Mouse (Mus musculus): Measurements from ENCODE around the gene Olfr347. TPM values are rescaled to one million over a fixed set of nuclear protein-coding genes. Genes with fewer than 3 reads are reported as not detected.

The Olfr347 gene
- not detected for total RNA-seq (2021)
- long read RNA-seq, experiment 1, result 0 reads
- long read RNA-seq, experiment 2, result 0 reads

DNA sequence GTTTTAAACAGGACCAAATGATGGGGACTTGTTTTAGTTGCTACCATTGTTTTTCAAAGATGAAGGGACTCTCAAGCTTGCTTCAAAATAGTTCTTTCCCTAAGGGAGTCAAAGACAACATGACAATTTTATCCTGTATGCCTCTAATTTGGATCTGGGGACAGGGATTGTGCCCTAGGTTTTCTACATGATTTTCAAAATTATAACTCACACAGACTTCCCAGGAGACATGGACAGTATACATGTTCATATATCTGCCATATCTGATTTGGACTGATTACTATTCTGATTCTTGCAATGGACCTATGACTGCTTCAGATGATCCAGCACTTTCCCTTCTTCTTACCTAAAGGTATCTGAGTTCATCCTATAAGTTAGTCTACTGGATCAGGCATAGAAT lies at the start of gene Olfr347:
Gene Olfr347 (plus strand): TSS at position 301 of the 400 bp plus-strand sequence.
- intact Hi-C loops (cut with DNase I), result no loop called here
- DNase-seq, result no peak

DNA sequence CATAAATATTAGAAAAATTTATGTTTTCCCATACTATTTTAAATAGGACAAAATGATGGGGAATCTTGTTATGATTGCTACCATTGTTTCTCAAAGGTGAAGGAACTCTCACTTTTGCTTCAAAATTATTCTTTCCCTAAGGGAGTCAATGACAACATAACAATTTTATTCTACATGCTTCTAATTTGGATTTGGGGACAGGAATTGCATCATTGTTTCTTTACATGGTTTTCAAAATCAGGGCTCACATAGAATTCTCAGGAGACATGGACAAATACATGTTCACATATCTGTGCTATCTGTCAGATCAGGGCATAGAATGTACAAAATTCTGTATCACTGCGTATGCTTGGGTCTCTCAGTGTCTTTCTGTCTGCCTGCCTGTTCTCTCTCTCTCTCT lies 46.2 kb upstream of the Olfr347 start, which contains the start of gene Olfr346:
Gene Olfr346 (plus strand): TSS at position 301 of the 400 bp plus-strand sequence.
- intact Hi-C loops (cut with DNase I), result no loop called here
- no peak for DNase-seq

DNA sequence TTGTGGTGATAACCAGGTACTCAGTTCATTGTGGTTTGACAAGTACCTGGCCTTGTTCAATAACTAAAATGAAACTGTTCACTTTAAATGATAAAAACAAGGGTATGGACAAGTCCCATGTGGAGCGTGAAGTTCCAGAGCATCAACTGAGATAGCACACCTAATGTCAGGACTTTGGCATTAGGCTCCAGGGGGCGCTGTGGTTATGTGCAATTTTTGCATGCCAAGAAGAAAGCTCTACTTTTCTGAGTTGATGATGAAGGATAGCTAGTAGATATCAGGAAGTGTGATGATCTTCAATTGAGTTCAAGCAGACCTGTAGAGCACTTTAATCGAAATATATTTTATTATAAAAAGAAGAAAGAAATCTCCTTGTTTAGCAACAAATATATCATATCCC lies 4.5 kb downstream of the Olfr347 start:
- DNase-seq, result no peak
- intact Hi-C loops (cut with DNase I), result no loop called here

DNA sequence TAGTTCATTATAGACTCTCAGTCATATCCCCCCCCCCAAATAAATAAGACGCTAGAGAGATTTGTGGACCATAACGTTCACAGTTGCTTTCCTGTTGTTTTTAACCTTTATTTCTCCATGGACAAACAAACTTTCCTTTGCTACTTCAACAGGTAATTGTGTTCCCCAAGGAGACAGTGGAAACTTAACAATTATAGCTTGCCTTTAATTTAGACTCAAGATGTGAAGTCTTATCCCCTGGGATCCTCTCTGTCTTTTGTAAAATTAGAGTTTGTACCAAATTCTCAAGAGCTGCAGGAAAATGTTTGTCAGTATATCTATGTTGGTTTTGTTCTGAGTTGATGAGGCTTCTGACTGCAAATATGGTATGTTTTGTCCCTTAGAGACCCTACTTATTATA lies 52.3 kb downstream of the Olfr347 start, which contains the start of gene Olfr348:
Gene Olfr348 (plus strand): TSS at position 301 of the 400 bp plus-strand sequence.
- no peak for DNase-seq
- intact Hi-C loops (cut with DNase I), result no loop called here

Other genes starting within 250 kb of the Olfr347 start
- gene Olfr341, start 249.4 kb upstream of the Olfr347 start, total RNA-seq (2021), result not detected
- gene Olfr342, start 206.9 kb upstream of the Olfr347 start, total RNA-seq (2021), result not detected
- gene Olfr344, start 165.2 kb upstream of the Olfr347 start, total RNA-seq (2021), result under 1 TPM in 1 of 2 experiments, not detected in 1; 0.02 TPM
- not detected for gene Olfr345, start 91.9 kb upstream of the Olfr347 start, total RNA-seq (2021)
- gene Olfr346, start 46.1 kb upstream of the Olfr347 start, total RNA-seq (2021), result not detected
- gene Olfr348, start 52.4 kb downstream of the Olfr347 start, total RNA-seq (2021), result not detected
- gene Olfr50, start 58.6 kb downstream of the Olfr347 start, total RNA-seq (2021), result not detected
- not detected for gene Olfr3, start 85.1 kb downstream of the Olfr347 start, total RNA-seq (2021)
- not detected for gene Olfr350, start 114.4 kb downstream of the Olfr347 start, total RNA-seq (2021)
- not detected for gene Olfr351, start 130.8 kb downstream of the Olfr347 start, total RNA-seq (2021)
- gene Olfr352, start 136.6 kb downstream of the Olfr347 start, total RNA-seq (2021), result not detected
- gene Olfr353, start 161.0 kb downstream of the Olfr347 start, total RNA-seq (2021), result not detected
- gene Olfr354, start 173.8 kb downstream of the Olfr347 start, total RNA-seq (2021), result not detected
- gene Olfr355, start 197.0 kb downstream of the Olfr347 start, total RNA-seq (2021), result not detected
- not detected for gene Olfr356, start 205.2 kb downstream of the Olfr347 start, total RNA-seq (2021)